Comparison of ENCODE assay signal across 27 mouse cellular contexts in the genomic region with DNA sequence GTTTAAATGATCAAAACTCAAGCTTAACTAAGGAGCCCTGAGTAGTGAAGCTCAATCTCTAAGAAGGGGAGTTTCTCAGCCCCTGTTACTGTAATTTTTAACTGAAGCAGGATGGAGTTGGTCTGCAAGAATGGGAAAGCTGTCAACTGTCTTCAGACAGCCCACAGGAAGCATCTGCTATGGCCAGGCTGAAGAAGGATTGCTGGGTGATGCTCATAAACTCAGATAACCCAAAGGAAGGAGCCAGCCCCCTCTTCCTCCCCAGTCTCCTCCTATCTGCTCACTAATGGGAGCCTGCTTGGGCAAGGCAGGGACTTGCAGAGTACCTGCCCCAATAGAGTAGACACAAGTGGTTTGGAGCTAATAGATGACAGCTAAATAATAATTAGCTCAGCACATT. TPM values are rescaled to one million over a fixed set of nuclear protein-coding genes. Genes with fewer than 3 reads are reported as not detected.
"Had no signal": no experiment of that assay in that cellular context is flagged by ENCODE, and none has a peak within 500 bp of the region (broad histone marks: within the 10 kb centered on the region; RNA-seq: fewer than 3 reads in every experiment).

No protein-coding gene starts in this region.

- H3K27ac ChIP-seq: heart, embryonic 10.5 days; hindbrain, embryonic 10.5 days; hindbrain, embryonic 12.5 days; hindbrain, embryonic 14.5 days; kidney, embryonic 15.5 days; layer of hippocampus, adult 2 months; left cerebral cortex, adult 2 months; limb, embryonic 13.5 days; liver, embryonic 14.5 days had no signal

- H3K9ac ChIP-seq: heart, embryonic 12.5 days; hindbrain, embryonic 12.5 days; hindbrain, embryonic 14.5 days; kidney, embryonic 15.5 days; limb, embryonic 13.5 days; liver, embryonic 14.5 days had no signal

- H3K4me3 ChIP-seq: heart, embryonic 10.5 days; heart, embryonic 12.5 days; hindbrain, embryonic 10.5 days; hindbrain, embryonic 12.5 days; kidney, embryonic 15.5 days; layer of hippocampus, adult 2 months; left cerebral cortex, adult 2 months; limb, embryonic 13.5 days had no signal

- H3K4me1 ChIP-seq: heart, embryonic 10.5 days; hindbrain, embryonic 10.5 days; hindbrain, embryonic 12.5 days; kidney, embryonic 15.5 days; limb, embryonic 13.5 days had no signal

- DNase-seq: gastrocnemius, postnatal 14 days; gastrocnemius, postnatal 36 days; heart, adult 18-20 months; heart, postnatal 10 days; heart, postnatal 4 days; kidney, adult 11 months; kidney, adult 2 months; kidney, adult 9 months; kidney, postnatal 10 days; kidney, postnatal 25 days; kidney, postnatal 4 days; liver had no signal

- ATAC-seq: inflammation-experienced regulatory T-cells, adult 6 months had no signal

- H3K36me3 ChIP-seq: heart, embryonic 10.5 days; heart, embryonic 12.5 days; hindbrain, embryonic 10.5 days; hindbrain, embryonic 12.5 days; kidney, embryonic 15.5 days; limb, embryonic 13.5 days had no signal

- H3K27me3 ChIP-seq: kidney, embryonic 15.5 days; limb, embryonic 13.5 days had no signal

- H3K4me2 ChIP-seq: heart, embryonic 12.5 days; hindbrain, embryonic 12.5 days; hindbrain, embryonic 14.5 days; kidney, embryonic 15.5 days; limb, embryonic 13.5 days; liver, embryonic 11.5 days had no signal

- H3K9me3 ChIP-seq: heart, embryonic 10.5 days; heart, embryonic 12.5 days; hindbrain, embryonic 10.5 days; hindbrain, embryonic 12.5 days; kidney, embryonic 15.5 days; limb, embryonic 13.5 days had no signal

RNA-seq across cellular contexts. Expression of a gene that starts 27.2 kb away (rescaled TPM):
- polyA plus RNA-seq: inflammation-experienced regulatory T-cells, adult 6 months; liver, embryonic 14.5 days had no signal

RNA-seq across cellular contexts. Expression of a gene that starts 39.8 kb away (rescaled TPM):
- polyA plus RNA-seq: heart, embryonic 12.5 days; heart, embryonic 14.5 days; heart, embryonic 16.5 days; hindbrain, embryonic 10.5 days; hindbrain, embryonic 12.5 days; inflammation-experienced regulatory T-cells, adult 6 months; kidney, embryonic 15.5 days; liver, embryonic 11.5 days; liver, embryonic 14.5 days had no signal

RNA-seq across cellular contexts. Expression of a gene that starts 45.5 kb away (rescaled TPM):
- polyA plus RNA-seq: hindbrain, embryonic 10.5 days; hindbrain, embryonic 12.5 days; hindbrain, embryonic 14.5 days; inflammation-experienced regulatory T-cells, adult 6 months; limb, embryonic 11.5 days; limb, embryonic 13.5 days; liver, embryonic 11.5 days; liver, embryonic 14.5 days had no signal

RNA-seq across cellular contexts. Expression of a gene that starts 50.9 kb away (rescaled TPM):
- polyA plus RNA-seq: inflammation-experienced regulatory T-cells, adult 6 months had no signal
